Mouse (Mus musculus): ENCODE measurements around the gene Slfn5. TPM values are rescaled to one million over a fixed set of nuclear protein-coding genes. Genes with fewer than 3 reads are reported as not detected.
"Not testable (repeated sequence)": the region's sequence is repeated elsewhere in the genome, so short reads cannot be mapped to it uniquely, and the experiment has no call there.

The Slfn5 gene
- polyA plus RNA-seq, 1 experiment from 2014 or later = 4.5 TPM

DNA sequence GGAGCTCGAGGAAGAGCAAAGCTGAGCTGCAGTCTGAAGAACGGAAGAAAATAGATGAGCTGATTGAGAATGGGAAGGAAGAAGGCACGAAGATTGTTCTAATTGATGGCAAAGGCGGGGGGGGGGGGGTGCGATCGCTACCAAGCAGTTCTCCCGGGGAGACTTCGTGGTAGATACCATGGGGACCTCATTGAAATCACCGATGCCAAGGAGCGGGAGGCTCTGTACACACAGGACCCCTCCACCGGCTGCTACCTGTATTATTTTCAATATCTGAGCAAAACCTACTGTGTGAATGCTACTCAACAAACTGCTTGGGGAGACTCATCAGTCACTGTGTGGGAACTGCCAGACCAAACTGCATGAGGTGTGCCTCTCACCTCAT is 20.4 kb downstream of the Slfn5 start:
- WGBS (ENCODE audit: insufficient replicate concordance) = 80% methylated on average over 11 of the region's 11 CpGs
- Histone ChIP-seq H3K36me3 (replicated peaks; ENCODE audit: insufficient read depth, low read length) (no peaks in the 10 kb centered on the region), H3K27me3 (ENCODE audit: insufficient read depth, low read length) (no peaks in the 10 kb centered on the region), H3K4me1 (ENCODE audit: insufficient read depth) (no peaks in the 10 kb centered on the region; the same call in 1 of the 2 replicates), H3K4me2 (ENCODE audit: low read depth, low read length) (no peak overlapping the region), H3K9ac (replicated peaks) (no peak overlapping the region), H3K9me3 (ENCODE audit: low read length) (no peaks in the 10 kb centered on the region), H3K4me3 (ENCODE audit: low read depth, low read length) (no peak overlapping the region), H3K27ac (ENCODE audit: low read depth) (no peak overlapping the region)
- no peak for DNase-seq
- no peak for ATAC-seq
- TF ChIP-seq CTCF (IDR thresholded peaks at IDR 0.05; ENCODE audit: low read depth) (no peak), EP300 (IDR thresholded peaks at IDR 0.05; ENCODE audit: low read depth) (no peak)

DNA sequence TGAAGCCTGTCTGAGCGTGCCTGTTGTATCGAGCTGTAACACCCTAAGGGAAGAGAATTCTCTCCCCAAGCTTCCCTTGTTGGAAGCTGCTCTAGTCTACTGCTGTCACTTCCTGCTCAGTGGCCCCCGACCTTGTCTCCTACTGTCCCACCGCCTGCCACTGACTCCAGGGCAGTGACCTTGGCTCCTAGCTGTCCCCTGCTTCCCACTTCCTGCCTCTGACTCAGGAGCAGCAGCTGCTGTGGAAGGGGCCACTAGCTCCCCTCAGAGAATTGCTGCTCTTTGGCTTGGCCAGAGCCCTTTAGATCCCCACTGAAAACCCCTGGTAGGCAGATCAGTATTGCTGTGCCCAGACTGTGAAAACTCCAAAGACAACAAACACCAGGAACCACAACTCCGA is 22.8 kb downstream of the Slfn5 start:
- ATAC-seq = no peak
- TF ChIP-seq CTCF (IDR thresholded peaks at IDR 0.05; ENCODE audit: low read depth) = no peak
- no peak for TF ChIP-seq EP300 (IDR thresholded peaks at IDR 0.05; ENCODE audit: low read depth)

DNA sequence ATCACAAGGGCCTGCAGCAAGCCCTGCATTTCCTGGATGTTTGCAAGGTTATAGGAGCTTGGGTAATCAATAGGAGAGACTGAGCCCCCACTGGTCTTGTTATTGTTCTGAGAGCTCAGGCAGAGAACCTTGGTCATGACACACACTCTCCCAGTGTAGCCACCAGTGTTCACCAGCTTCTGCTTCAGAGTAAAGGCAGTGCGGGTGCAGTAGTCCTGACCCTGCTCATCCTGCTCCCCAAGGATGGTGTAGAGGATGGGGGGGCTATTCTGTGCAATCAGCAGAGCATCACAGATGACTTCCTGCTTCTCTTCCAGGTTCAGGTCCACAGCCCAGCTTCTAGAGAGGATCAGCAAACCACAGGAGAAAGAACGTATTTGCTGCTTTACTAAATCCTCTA is 31.3 kb downstream of the Slfn5 start:
- not testable (repeated sequence) for H3K4me3 ChIP-seq (ENCODE audit: low read depth, low read length); H3K27me3 ChIP-seq (ENCODE audit: insufficient read depth, low read length); H3K36me3 ChIP-seq (replicated peaks; ENCODE audit: insufficient read depth, low read length); H3K9ac ChIP-seq (replicated peaks); H3K27ac ChIP-seq (ENCODE audit: low read depth); DNase-seq; H3K4me1 ChIP-seq (ENCODE audit: insufficient read depth); H3K9me3 ChIP-seq (ENCODE audit: low read length); ATAC-seq; H3K4me2 ChIP-seq (ENCODE audit: low read depth, low read length)
- 87% methylated on average over 2 of the region's 2 CpGs for WGBS (ENCODE audit: insufficient replicate concordance)

More for the DNA sequence above, 22.8 kb downstream of the Slfn5 start:
- DNase-seq = no peak
- 17% methylated on average over 5 of the region's 5 CpGs for WGBS (ENCODE audit: insufficient replicate concordance)
- Histone ChIP-seq H3K36me3 (replicated peaks; ENCODE audit: insufficient read depth, low read length) (no peaks in the 10 kb centered on the region), H3K4me3 (ENCODE audit: low read depth, low read length) (no peak overlapping the region), H3K9ac (replicated peaks) (no peak overlapping the region), H3K4me1 (ENCODE audit: insufficient read depth) (no peaks in the 10 kb centered on the region; the same call in 1 of the 2 replicates), H3K27me3 (ENCODE audit: insufficient read depth, low read length) (no peaks in the 10 kb centered on the region), H3K27ac (ENCODE audit: low read depth) (0 out of 2 replicates have a peak overlapping the region, but pooled peaks have one; percentile 12), H3K9me3 (ENCODE audit: low read length) (no peaks in the 10 kb centered on the region), H3K4me2 (ENCODE audit: low read depth, low read length) (no peak overlapping the region)

DNA sequence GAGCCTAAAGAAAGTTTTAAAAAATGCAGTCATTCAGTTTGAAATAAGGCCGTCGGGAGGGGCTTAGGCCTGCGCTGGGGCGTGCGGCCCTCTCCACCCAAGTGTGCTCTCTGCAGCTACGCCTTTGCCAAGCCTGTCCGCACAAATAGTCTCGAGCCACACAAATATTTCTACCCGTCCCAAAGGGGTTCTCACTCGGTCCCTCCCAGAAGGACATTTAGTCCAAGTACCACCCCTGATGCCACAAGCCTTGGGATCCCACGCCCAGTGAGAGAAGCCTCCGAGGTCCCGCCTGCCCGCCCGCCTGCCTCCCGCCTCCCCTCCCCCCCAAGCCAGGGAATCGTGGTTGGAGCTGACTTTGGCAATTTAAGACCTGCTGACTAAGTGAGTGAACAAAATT is 32.0 kb downstream of the Slfn5 start:
- Histone ChIP-seq H3K27me3 (ENCODE audit: insufficient read depth, low read length) (no peaks in the 10 kb centered on the region), H3K27ac (ENCODE audit: low read depth) (no peak overlapping the region), H3K36me3 (replicated peaks; ENCODE audit: insufficient read depth, low read length) (0 out of 2 replicates have a peak, but pooled peaks cover 3% of the 10 kb centered on the region), H3K9me3 (ENCODE audit: low read length) (no peaks in the 10 kb centered on the region), H3K4me2 (ENCODE audit: low read depth, low read length) (no peak overlapping the region), H3K9ac (replicated peaks) (no peak overlapping the region), H3K4me1 (ENCODE audit: insufficient read depth) (no peaks in the 10 kb centered on the region), H3K4me3 (ENCODE audit: low read depth, low read length) (no peak overlapping the region)
- TF ChIP-seq CTCF (IDR thresholded peaks at IDR 0.05; ENCODE audit: low read depth) (no peak), EP300 (IDR thresholded peaks at IDR 0.05; ENCODE audit: low read depth) (no peak)
- ATAC-seq (no peak), DNase-seq (no peak)
- WGBS (ENCODE audit: insufficient replicate concordance) = 81% methylated on average over 17 of the region's 17 CpGs

DNA sequence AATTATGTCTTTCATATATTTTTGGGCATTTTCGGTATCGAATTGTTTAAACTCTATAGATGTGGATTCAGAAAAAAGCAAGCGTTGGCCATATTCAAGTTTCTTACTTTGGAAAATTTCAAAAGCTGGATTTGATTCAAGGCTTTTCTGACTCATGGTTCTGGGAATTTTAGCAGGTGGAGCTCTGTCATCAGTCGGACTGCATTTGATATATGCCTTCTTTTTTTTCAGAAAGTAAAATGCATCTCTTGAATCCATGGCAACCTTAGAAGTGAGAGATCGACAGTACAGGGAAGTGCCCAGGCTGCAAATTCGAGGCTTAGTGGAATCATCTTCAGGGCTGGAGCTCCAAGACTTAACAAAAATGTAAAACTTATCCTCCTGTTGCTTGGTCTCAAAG is 36.5 kb downstream of the Slfn5 start:
- no peak for ATAC-seq
- 84% methylated on average over 6 of the region's 6 CpGs for WGBS (ENCODE audit: insufficient replicate concordance)

DNA sequence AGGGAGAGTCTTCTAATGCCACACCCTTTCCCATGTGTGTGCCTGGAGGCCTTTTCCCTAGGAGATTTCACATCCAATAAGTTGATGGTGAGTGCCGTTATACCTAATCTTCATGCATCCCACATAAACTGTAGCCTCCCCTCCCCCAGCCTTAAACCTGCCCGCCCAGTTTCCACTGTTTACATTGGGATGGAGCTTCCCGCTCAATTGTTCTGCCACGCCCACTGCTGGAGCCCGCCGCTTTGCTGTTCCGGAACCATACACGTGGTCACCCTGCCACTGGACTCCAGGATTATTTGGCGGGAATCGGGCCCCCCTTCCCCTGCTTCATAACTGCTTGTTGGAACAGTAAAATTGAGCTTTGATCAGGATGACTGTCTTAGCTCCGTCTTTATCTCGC is 38.2 kb downstream of the Slfn5 start:
- Histone ChIP-seq H3K27me3 (ENCODE audit: insufficient read depth, low read length) (no peaks in the 10 kb centered on the region), H3K4me1 (ENCODE audit: insufficient read depth) (peaks cover 17% of the 10 kb centered on the region), H3K4me2 (ENCODE audit: low read depth, low read length) (peak overlapping the region; percentile 71), H3K9me3 (ENCODE audit: low read length) (no peaks in the 10 kb centered on the region), H3K27ac (ENCODE audit: low read depth) (no peak overlapping the region), H3K9ac (replicated peaks) (no peak overlapping the region), H3K36me3 (replicated peaks; ENCODE audit: insufficient read depth, low read length) (no peaks in the 10 kb centered on the region), H3K4me3 (ENCODE audit: low read depth, low read length) (peak overlapping the region; percentile 53)
- ATAC-seq (no peak), DNase-seq (peak; percentile 41)
- 38% methylated on average over 12 of the region's 12 CpGs for whole genome bisulfite sequencing (ENCODE audit: insufficient replicate concordance)
- TF ChIP-seq CTCF (IDR thresholded peaks at IDR 0.05; ENCODE audit: low read depth) (no peak), EP300 (IDR thresholded peaks at IDR 0.05; ENCODE audit: low read depth) (no peak)

More for the DNA sequence above, 36.5 kb downstream of the Slfn5 start:
- H3K9me3 ChIP-seq (ENCODE audit: low read length) = no peaks in the 10 kb centered on the region
- no peak overlapping the region for H3K27ac ChIP-seq (ENCODE audit: low read depth)
- 0 out of 2 replicates have a peak, but pooled peaks cover 3% of the 10 kb centered on the region for H3K36me3 ChIP-seq (replicated peaks; ENCODE audit: insufficient read depth, low read length)
- no peak overlapping the region for H3K4me2 ChIP-seq (ENCODE audit: low read depth, low read length)
- no peak for DNase-seq
- no peak overlapping the region for H3K4me3 ChIP-seq (ENCODE audit: low read depth, low read length)
- peaks cover 17% of the 10 kb centered on the region for H3K4me1 ChIP-seq (ENCODE audit: insufficient read depth)
- no peaks in the 10 kb centered on the region for H3K27me3 ChIP-seq (ENCODE audit: insufficient read depth, low read length)
- no peak overlapping the region for H3K9ac ChIP-seq (replicated peaks)
- TF ChIP-seq CTCF (IDR thresholded peaks at IDR 0.05; ENCODE audit: low read depth) (no peak), EP300 (IDR thresholded peaks at IDR 0.05; ENCODE audit: low read depth) (no peak)

DNA sequence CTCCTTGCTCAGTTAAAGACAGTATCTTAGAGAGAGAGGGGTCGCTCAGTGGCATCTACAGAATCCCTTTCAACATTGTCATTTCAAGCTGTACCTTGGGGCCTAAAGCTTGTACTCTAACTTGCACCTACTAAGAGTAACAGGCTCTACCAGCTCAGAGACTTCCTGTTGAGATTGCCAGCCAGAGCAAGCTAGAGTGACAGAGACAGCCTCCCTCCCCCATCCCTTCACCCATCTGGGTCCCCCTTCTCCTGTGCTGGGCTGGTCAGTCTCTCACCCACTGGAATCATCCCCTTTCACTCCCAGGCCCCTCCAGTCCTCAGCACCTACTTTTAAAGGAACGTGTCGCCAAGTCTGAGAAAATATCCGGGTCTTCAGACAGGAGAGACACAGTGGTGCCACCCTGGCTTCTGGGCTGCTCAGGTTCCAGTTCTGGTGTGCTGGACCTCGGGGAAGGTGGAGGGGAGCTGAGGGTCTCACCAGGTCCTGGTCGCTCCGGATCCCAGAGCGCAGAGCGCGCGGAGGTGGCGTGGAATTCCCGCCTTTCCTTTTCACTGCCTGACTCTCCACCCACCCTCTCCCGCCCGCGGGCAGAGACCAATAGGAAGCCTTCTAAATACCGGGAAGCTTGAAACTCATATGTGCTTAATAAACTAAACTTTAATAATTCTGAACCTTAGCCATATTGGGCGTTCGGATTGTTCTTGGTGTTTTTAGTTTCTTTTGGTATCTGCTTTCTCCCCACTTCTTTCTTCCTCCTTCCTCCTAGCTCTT is 39.6 kb downstream of the Slfn5 start:
- Histone ChIP-seq H3K9ac (replicated peaks) (peak overlapping the region; percentile 56), H3K27ac (ENCODE audit: low read depth) (peak overlapping the region; percentile 44), H3K4me2 (ENCODE audit: low read depth, low read length) (peak overlapping the region; percentile 71), H3K4me3 (ENCODE audit: low read depth, low read length) (peak overlapping the region; percentile 53), H3K4me1 (ENCODE audit: insufficient read depth) (peaks cover 17% of the 10 kb centered on the region)
- DNase-seq (peak; percentile 57), ATAC-seq (peak; percentile 76)
- WGBS (ENCODE audit: insufficient replicate concordance) = 5% methylated on average over 19 of the region's 19 CpGs
- H3K9me3 ChIP-seq (ENCODE audit: low read length); H3K27me3 ChIP-seq (ENCODE audit: insufficient read depth, low read length); H3K36me3 ChIP-seq (replicated peaks; ENCODE audit: insufficient read depth, low read length): not testable (repeated sequence)

Data from liver, postnatal 0 days (tissue).